Mouse (Mus musculus): ENCODE measurements around the gene Gfy.

DNA sequence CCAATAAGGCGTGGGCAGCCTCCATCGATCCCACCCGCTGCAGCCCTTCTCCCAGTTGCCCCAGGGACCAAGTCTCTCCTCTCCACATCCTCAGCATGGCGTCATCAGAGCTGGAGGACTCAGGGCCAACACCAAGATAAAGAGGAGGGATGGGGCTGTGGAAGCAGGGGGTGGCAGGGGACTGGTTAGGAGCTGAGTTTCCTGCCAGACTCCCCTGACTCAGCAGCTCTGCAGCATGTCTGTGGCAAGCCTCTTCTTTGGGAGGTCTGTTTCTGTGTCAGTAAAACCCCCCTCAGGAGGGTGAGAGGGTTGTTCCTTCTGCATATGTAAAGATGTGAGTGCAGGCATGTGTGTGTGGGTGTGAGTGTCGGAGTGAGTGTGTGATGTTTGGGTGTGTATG is 17.6 kb upstream of the Gfy start:
- no peak for TF ChIP-seq MAFK (IDR thresholded peaks at IDR 0.05; ENCODE audit: insufficient read depth, low read depth, low read length)
- TF ChIP-seq ZC3H11A (IDR thresholded peaks at IDR 0.05; ENCODE audit: borderline replicate concordance, low read depth, low read length), result no peak
- no peak for TF ChIP-seq HCFC1 (IDR thresholded peaks at IDR 0.05; ENCODE audit: borderline replicate concordance, insufficient read depth, low read length)
- no peak for TF ChIP-seq ZNF384 (IDR thresholded peaks at IDR 0.05; ENCODE audit: low read depth, low read length)
- no peak for TF ChIP-seq CHD2 (IDR thresholded peaks at IDR 0.05; ENCODE audit: low read depth, low read length)

All from ES-E14 (cell line).